Mouse (Mus musculus) embryonic facial prominence, embryonic 15.5 days (tissue): ENCODE data around the gene Olfr993. TPM values are rescaled to one million over a fixed set of nuclear protein-coding genes. Genes with fewer than 3 reads are reported as not detected.

Experiments used
- ATAC-seq: fragments of 200-750 bp; cut with Nextera tagmentation; 2 replicates; pipeline ENCODE4 v1.8.0; 2017; ENCODE audit warnings: low read depth, moderate TSS enrichment; ENCODE audit not compliant: insufficient number of reproducible peaks, low FRiP score, low TSS enrichment
- H3K27ac ChIP-seq: fragments of 300-500 bp; sonication (generic); replicated peaks from 2 replicates; pipeline ENCODE4 v1.5.1; 2015; ENCODE audit warnings: mild to moderate bottlenecking, inconsistent platforms
- H3K27me3 ChIP-seq: fragments of 300-500 bp; sonication (generic); 2 replicates; pipeline ENCODE4 v1.6.1; 2015; ENCODE audit warnings: inconsistent platforms
- H3K36me3 ChIP-seq: fragments of 300-500 bp; sonication (generic); 2 replicates; pipeline ENCODE4 v1.6.1; 2015; ENCODE audit warnings: mild to moderate bottlenecking, inconsistent platforms
- H3K4me1 ChIP-seq: fragments of 300-500 bp; sonication (generic); 2 replicates; pipeline ENCODE4 v1.6.1; 2015; ENCODE audit warnings: inconsistent platforms
- H3K4me2 ChIP-seq: fragments of 300-500 bp; sonication (generic); replicated peaks from 2 replicates; pipeline ENCODE4 v1.6.1; 2015; ENCODE audit warnings: mild to moderate bottlenecking, inconsistent platforms
- H3K4me3 ChIP-seq: fragments of 300-500 bp; sonication (generic); replicated peaks from 2 replicates; pipeline ENCODE4 v1.5.1; 2015; ENCODE audit warnings: mild to moderate bottlenecking, inconsistent platforms
- H3K9ac ChIP-seq: fragments of 300-500 bp; sonication (generic); 2 replicates; pipeline ENCODE4 v1.6.1; 2015; ENCODE audit warnings: inconsistent platforms
- H3K9me3 ChIP-seq: fragments of 300-500 bp; sonication (generic); replicated peaks from 2 replicates; pipeline ENCODE4 v1.6.1; 2016; ENCODE audit warnings: inconsistent platforms
- WGBS: fragments of 180-500 bp; shearing (Covaris S2); methylation state at CpG from one replicate; pipeline ENCODE4 v1.1.7; 2015; 5-methylcytosine and 5-hydroxymethylcytosine counted together
- polyA plus RNA-seq: library from polyadenylated mRNA; unstranded; fragments of >200 nt; fragmentation: Nextera tagmentation; extraction: Ambion mirVana; gene quantifications from 2 replicates; pipeline ENCODE4 v1.2.1, GENCODE M21; 2015

Gene Olfr993
- not detected in 2 replicates for polyA plus RNA-seq

GRCm38 (mm10) chr2:85414777-85415176 lies at the start of gene Olfr993:
Gene Olfr993 (minus strand): TSS chr2:85414877.
- ATAC-seq: no peak
- Histone ChIP-seq H3K9me3 (no peaks in the 10 kb centered on the region), H3K9ac (no peak within 1 kb of the TSS), H3K27me3 (no peaks in the 10 kb centered on the region), H3K4me3 (no peak within 1 kb of the TSS), H3K4me2 (no peak within 1 kb of the TSS), H3K36me3 (no peaks in the 10 kb centered on the region), H3K4me1 (no peaks in the 10 kb centered on the region), H3K27ac (no peak within 1 kb of the TSS)

DNA sequence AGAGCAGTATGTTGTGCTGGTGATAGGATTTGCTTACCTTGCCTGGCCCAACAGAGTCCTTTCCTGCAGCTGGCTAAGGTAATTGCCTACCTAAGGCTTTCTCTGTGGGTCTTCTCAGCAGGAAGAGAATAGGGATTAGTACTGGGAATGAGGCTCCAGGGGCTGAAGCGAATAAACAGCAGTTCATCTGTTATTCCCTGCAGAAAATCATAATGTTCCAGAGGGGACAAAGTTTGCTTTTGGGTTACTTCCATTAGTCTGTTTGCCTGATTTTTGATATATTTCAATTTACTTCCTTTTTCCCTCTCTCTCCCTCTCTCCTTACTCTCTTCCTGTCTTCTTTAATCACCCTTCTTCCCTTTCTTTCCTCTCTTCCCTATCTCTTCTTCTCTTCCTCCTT lies 28.9 kb upstream of the Olfr993 start, which contains the start of gene Olfr995:
TSS of gene Olfr995 (minus strand) at position 101 of the 400 bp plus-strand sequence.
- no peak for ATAC-seq
- Histone ChIP-seq H3K4me1 (no peaks in the 10 kb centered on the region), H3K27ac (no peak within 1 kb of the TSS), H3K27me3 (no peaks in the 10 kb centered on the region), H3K36me3 (no peaks in the 10 kb centered on the region), H3K4me2 (no peak within 1 kb of the TSS), H3K4me3 (no peak within 1 kb of the TSS), H3K9me3 (no peaks in the 10 kb centered on the region), H3K9ac (no peak within 1 kb of the TSS)
- WGBS: 11% methylated on average over 1 of the region's 1 CpGs

- no peak for ATAC-seq
- no peak overlapping the region for H3K4me2 ChIP-seq
- H3K27ac ChIP-seq: no peak overlapping the region
- no peak overlapping the region for H3K4me3 ChIP-seq
- no peaks in the 10 kb centered on the region for H3K36me3 ChIP-seq
- H3K9me3 ChIP-seq: no peaks in the 10 kb centered on the region
- H3K27me3 ChIP-seq: no peaks in the 10 kb centered on the region
- H3K4me1 ChIP-seq: no peaks in the 10 kb centered on the region
- no peak overlapping the region for H3K9ac ChIP-seq
Measured at GRCm38 (mm10) chr2:85442546-85442945, 27.9 kb upstream of the Olfr993 start.

- H3K9me3 ChIP-seq: no peaks in the 10 kb centered on the region
- no peak within 1 kb of the TSS for H3K4me2 ChIP-seq
- no peaks in the 10 kb centered on the region for H3K4me1 ChIP-seq
- no peak within 1 kb of the TSS for H3K27ac ChIP-seq
- 85% methylated on average over 3 of the region's 3 CpGs for WGBS
- H3K36me3 ChIP-seq: no peaks in the 10 kb centered on the region
- no peak within 1 kb of the TSS for H3K9ac ChIP-seq
- H3K27me3 ChIP-seq: no peaks in the 10 kb centered on the region
- no peak within 1 kb of the TSS for H3K4me3 ChIP-seq
- ATAC-seq: no peak
Measured at GRCm38 (mm10) chr2:85436351-85436750, 21.7 kb upstream of the Olfr993 start, which contains the start of gene Olfr994. Gene Olfr994 (minus strand): TSS chr2:85436451.

GRCm38 (mm10) chr2:85425893-85426292 lies 11.2 kb upstream of the Olfr993 start:
- H3K36me3 ChIP-seq: no peaks in the 10 kb centered on the region
- no peaks in the 10 kb centered on the region for H3K9me3 ChIP-seq
- H3K27ac ChIP-seq: no peak overlapping the region
- no peak overlapping the region for H3K4me2 ChIP-seq
- ATAC-seq: no peak
- WGBS: 74% methylated on average over 1 of the region's 1 CpGs
- H3K9ac ChIP-seq: no peak overlapping the region
- H3K27me3 ChIP-seq: no peaks in the 10 kb centered on the region
- no peak overlapping the region for H3K4me3 ChIP-seq
- no peaks in the 10 kb centered on the region for H3K4me1 ChIP-seq

GRCm38 (mm10) chr2:85409369-85409768 lies 5.3 kb downstream of the Olfr993 start, which contains the start of gene Olfr992:
Gene Olfr992 (minus strand): TSS chr2:85409469.
- Histone ChIP-seq H3K4me3 (no peak within 1 kb of the TSS), H3K4me1 (no peaks in the 10 kb centered on the region), H3K27ac (no peak within 1 kb of the TSS), H3K9ac (no peak within 1 kb of the TSS), H3K27me3 (no peaks in the 10 kb centered on the region), H3K9me3 (no peaks in the 10 kb centered on the region), H3K4me2 (no peak within 1 kb of the TSS), H3K36me3 (no peaks in the 10 kb centered on the region)
- 49% methylated on average over 2 of the region's 2 CpGs for WGBS
- no peak for ATAC-seq

Other genes with a start within 250 kb of the Olfr993 start
- gene Lrrc55, start 217.7 kb downstream of the Olfr993 start, polyA plus RNA-seq: 0.79 and 1.0 TPM in 2 replicates
- 0.37 TPM in 1 of 2 replicates, not detected in the other for gene Olfr987, start 75.6 kb downstream of the Olfr993 start, polyA plus RNA-seq
- not detected in 2 replicates for gene Olfr988, start 51.6 kb downstream of the Olfr993 start, polyA plus RNA-seq
- 0.09 TPM in 1 of 2 replicates, not detected in the other for gene Olfr992, start 5.4 kb downstream of the Olfr993 start, polyA plus RNA-seq
- gene Olfr994, start 21.6 kb upstream of the Olfr993 start, polyA plus RNA-seq: 0.35 TPM in 1 of 2 replicates, not detected in the other
- gene Olfr995, start 28.8 kb upstream of the Olfr993 start, polyA plus RNA-seq: not detected in 2 replicates
- 10.8 and 11.9 TPM in 2 replicates for gene 4833423E24Rik, start 104.1 kb upstream of the Olfr993 start, polyA plus RNA-seq
- gene Olfr996, start 164.3 kb upstream of the Olfr993 start, polyA plus RNA-seq: not detected in 2 replicates
- not detected in 2 replicates for gene Olfr998, start 174.1 kb upstream of the Olfr993 start, polyA plus RNA-seq
- gene Olfr1000, start 197.0 kb upstream of the Olfr993 start, polyA plus RNA-seq: not detected in 2 replicates
- gene Olfr1002, start 235.8 kb upstream of the Olfr993 start, polyA plus RNA-seq: 0.11 TPM in 1 of 2 replicates, not detected in the other
- gene Olfr154, start 249.6 kb upstream of the Olfr993 start, polyA plus RNA-seq: not detected in 2 replicates